Mouse (Mus musculus) small intestine, adult 2 months (tissue): ENCODE measurements around the gene Gata3.

Source experiments
- CTCF ChIP-seq: fragments of 200-500 bp; IDR thresholded peaks from 2 replicates; pipeline ENCODE4 v1.5.1; 2012; ENCODE audit warnings: low read depth, mild to moderate bottlenecking, control low read depth, inconsistent platforms, low read length, moderate library complexity, mixed read lengths; ENCODE audit not compliant: insufficient replicate concordance, insufficient read length; ENCODE audit errors: extremely low read depth
- POLR2A ChIP-seq: fragments of 200-500 bp; IDR thresholded peaks from 2 replicates; pipeline ENCODE4 v1.6.1; 2012; ENCODE audit warnings: low read depth, mild to moderate bottlenecking, control low read depth, inconsistent platforms, low read length, moderate library complexity

GRCm38 (mm10) chr2:9860698-9861097 lies 29.1 kb downstream of the Gata3 start:
- TF ChIP-seq CTCF (no peak), POLR2A (no peak)
